Mouse (Mus musculus) limb, embryonic 12.5 days (tissue): ENCODE measurements around the gene Mr1. TPM values are rescaled to one million over a fixed set of nuclear protein-coding genes. Genes with fewer than 3 reads are reported as not detected.

ENCODE experiments used
- ATAC-seq: fragments of 200-750 bp; cut with Nextera tagmentation; 2 replicates; pipeline ENCODE4 v1.8.0; 2017; ENCODE audit warnings: low read depth, moderate TSS enrichment; ENCODE audit not compliant: insufficient number of reproducible peaks, insufficient read depth, low FRiP score, low TSS enrichment
- H3K27ac ChIP-seq: fragments of 300-500 bp; sonication (generic); 2 replicates; pipeline ENCODE4 v1.5.1; 2016; ENCODE audit warnings: mild to moderate bottlenecking, moderate library complexity
- H3K27me3 ChIP-seq: fragments of 300-500 bp; sonication (generic); 2 replicates; pipeline ENCODE4 v1.6.1; 2016; ENCODE audit warnings: mild to moderate bottlenecking, moderate library complexity
- H3K36me3 ChIP-seq: fragments of 300-500 bp; sonication (generic); 2 replicates; pipeline ENCODE4 v1.6.1; 2016; ENCODE audit warnings: mild to moderate bottlenecking, moderate library complexity
- H3K4me1 ChIP-seq: fragments of 300-500 bp; sonication (generic); replicated peaks from 2 replicates; pipeline ENCODE4 v1.6.1; 2016
- H3K4me2 ChIP-seq: fragments of 300-500 bp; sonication (generic); 2 replicates; pipeline ENCODE4 v1.6.1; 2016; ENCODE audit warnings: mild to moderate bottlenecking, moderate library complexity
- H3K4me3 ChIP-seq: fragments of 300-500 bp; sonication (generic); replicated peaks from 2 replicates; pipeline ENCODE4 v1.5.1; 2016; ENCODE audit warnings: mild to moderate bottlenecking
- H3K9ac ChIP-seq: fragments of 300-500 bp; sonication (generic); replicated peaks from 2 replicates; pipeline ENCODE4 v1.6.1; 2016; ENCODE audit warnings: mild to moderate bottlenecking, moderate library complexity
- H3K9me3 ChIP-seq: fragments of 300-500 bp; sonication (generic); 2 replicates; pipeline ENCODE4 v1.6.1; 2016; ENCODE audit warnings: mild to moderate bottlenecking, moderate library complexity
- WGBS: fragments of 180-500 bp; shearing (Covaris S2); methylation state at CpG from one replicate; pipeline ENCODE4 v1.1.7; 2016; 5-methylcytosine and 5-hydroxymethylcytosine counted together
- polyA plus RNA-seq: library from polyadenylated mRNA; unstranded; fragments of >200 nt; fragmentation: Nextera tagmentation; extraction: Ambion mirVana; gene quantifications from 2 replicates; pipeline ENCODE4 v1.2.1, GENCODE M21; 2016

The Mr1 gene
- polyA plus RNA-seq, 1 experiment from 2014 or later = 4.0 TPM

DNA sequence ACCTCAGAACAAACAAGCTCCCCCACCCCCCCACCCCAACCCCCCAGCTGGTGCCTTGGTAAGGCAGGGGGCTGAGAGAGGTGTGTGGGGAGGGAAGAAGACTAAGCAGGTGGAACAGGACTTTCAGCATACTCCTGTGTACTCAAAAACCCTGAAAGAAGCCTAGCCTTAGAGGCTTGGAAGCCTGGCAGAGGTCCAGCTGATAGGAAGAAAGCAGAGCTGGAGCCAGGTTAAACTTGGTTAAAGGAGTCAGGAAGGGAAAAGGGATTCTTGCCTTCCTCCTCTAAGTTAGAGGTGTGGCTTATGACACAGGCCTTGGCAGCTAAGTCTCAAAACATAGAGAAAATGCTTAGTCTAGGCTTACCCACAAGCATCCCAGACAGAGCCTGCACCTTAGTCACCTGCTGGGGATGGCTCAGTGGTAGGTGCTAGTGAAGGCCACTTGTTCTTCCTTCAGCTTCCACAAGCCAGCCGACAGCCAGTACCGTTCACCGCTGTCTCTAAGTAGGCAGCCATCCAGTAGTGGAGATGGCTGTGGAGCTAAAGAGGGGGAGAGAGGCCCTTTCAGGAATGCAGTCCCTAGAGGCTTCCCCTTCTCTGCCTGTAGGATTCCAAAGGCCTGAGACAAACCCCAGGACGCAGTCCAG is 53.3 kb downstream of the Mr1 start:
- Histone ChIP-seq H3K27me3 (no peaks in the 10 kb centered on the region), H3K9me3 (no peaks in the 10 kb centered on the region), H3K9ac (no peak overlapping the region), H3K27ac (peak overlapping the region; percentile 92), H3K4me2 (no peak overlapping the region; the same call in 1 of the 2 replicates), H3K4me3 (no peak overlapping the region), H3K4me1 (peaks cover 73% of the 10 kb centered on the region), H3K36me3 (no peaks in the 10 kb centered on the region)
- WGBS = 35% methylated on average over 4 of the region's 4 CpGs
- no peak for ATAC-seq

DNA sequence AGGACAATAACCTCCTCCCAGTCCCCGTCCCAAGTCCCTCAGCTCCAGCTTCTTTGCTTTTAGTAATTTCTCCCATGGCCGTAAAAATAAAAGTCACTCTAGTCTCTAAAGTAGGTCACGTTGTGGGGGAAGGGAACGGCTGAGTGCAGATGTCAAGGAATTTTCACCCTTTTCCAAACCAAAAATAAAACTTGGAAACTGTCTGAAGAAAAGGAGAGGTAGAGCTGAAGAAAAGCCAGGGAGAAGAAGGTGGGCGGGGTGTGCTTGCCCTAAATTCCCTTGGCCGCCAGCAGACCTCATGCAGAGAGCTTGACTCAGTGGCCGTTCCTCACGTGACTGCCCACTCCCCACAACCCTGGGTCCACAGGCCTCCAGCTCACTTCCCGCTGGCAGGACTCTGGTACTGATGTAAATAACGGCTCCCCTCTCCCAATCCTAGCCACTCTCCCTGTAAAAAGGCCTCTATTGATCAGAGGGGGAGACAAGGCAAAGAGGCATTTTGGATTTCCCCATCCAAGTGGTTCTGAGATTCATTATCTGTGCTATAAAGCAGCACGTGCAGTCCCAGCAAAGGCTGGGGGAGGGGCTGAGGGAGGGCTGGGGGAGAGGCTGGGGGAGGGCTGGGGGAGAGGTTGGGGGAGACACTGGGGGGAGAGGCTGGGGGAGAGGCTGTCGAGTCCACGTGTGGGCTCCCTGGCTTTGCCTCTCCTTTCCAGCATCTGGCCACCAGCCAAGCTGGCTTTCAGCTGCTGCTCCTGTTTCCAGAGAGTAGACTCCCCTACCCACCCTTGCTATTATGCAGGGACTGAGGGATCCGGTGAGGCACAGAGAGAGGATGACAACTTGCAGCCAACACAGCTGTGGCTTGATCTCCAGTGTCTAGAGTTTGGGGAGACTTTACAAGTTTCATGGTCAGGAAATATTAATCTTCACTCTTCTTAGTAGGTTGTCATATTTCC is 54.5 kb downstream of the Mr1 start:
- Histone ChIP-seq H3K36me3 (no peaks in the 10 kb centered on the region), H3K9ac (0 out of 2 replicates have a peak overlapping the region, but pooled peaks have one; percentile 42), H3K4me1 (peaks cover 75% of the 10 kb centered on the region), H3K27me3 (no peaks in the 10 kb centered on the region), H3K27ac (peak overlapping the region; percentile 92), H3K4me3 (no peak overlapping the region), H3K4me2 (peak overlapping the region; percentile 32), H3K9me3 (no peaks in the 10 kb centered on the region)
- peak; percentile 74 for ATAC-seq
- WGBS = 12% methylated on average over 12 of the region's 14 CpGs

DNA sequence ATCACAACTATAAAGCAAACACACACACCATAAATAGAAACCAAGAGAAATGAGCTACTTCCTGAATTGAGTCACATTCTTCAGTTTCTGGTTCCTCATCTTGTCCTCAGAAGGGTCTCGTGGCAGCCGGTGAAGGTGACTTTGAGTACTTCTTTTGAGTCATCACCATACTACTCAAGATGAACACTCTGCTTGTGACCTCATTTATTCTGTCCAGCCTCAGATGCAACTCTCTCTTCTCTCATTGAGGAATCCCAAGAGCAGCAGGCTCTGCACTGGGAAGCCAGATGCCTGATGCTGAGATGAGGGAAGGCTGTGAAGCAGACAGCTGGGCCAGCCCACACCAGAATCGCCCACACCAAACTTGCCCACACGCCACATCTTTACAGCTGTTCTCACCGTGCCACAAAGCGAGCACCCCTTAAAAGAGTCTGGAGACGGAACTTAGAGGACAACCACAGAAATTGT is 55.2 kb downstream of the Mr1 start:
- Histone ChIP-seq H3K9ac (no peak overlapping the region), H3K4me3 (no peak overlapping the region), H3K36me3 (no peaks in the 10 kb centered on the region), H3K9me3 (no peaks in the 10 kb centered on the region), H3K27me3 (no peaks in the 10 kb centered on the region), H3K4me2 (peak overlapping the region; percentile 32), H3K4me1 (peaks cover 75% of the 10 kb centered on the region), H3K27ac (peak overlapping the region; percentile 92)
- ATAC-seq = peak; percentile 2; the same call in 1 of the 2 replicates
- WGBS = 53% methylated on average over 7 of the region's 7 CpGs

DNA sequence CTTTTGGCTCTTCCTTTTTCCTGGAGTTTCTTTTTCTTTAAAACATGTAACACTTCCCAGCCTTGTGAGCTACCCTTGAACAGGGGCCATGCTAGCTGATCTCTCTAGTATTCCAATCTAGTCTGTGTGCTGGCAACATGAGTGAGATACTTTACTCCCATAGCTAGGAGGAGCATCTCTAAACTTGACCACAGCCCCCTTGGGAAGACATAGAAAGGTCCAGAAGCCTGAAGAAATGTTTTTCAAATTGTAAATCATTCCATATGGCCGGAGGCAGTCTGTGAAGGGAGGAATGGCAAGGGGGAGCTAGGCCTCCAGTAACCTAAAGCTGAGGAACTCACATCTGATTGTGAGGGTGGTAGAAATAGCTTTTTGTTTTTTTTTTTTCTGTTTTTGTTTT is 55.9 kb downstream of the Mr1 start:
- Histone ChIP-seq H3K4me2 (no peak overlapping the region), H3K4me3 (no peak overlapping the region), H3K27ac (no peak overlapping the region), H3K36me3 (no peaks in the 10 kb centered on the region), H3K9me3 (no peaks in the 10 kb centered on the region), H3K27me3 (no peaks in the 10 kb centered on the region), H3K9ac (no peak overlapping the region), H3K4me1 (peaks cover 78% of the 10 kb centered on the region)
- 53% methylated on average over 1 of the region's 1 CpGs for WGBS
- ATAC-seq = no peak

DNA sequence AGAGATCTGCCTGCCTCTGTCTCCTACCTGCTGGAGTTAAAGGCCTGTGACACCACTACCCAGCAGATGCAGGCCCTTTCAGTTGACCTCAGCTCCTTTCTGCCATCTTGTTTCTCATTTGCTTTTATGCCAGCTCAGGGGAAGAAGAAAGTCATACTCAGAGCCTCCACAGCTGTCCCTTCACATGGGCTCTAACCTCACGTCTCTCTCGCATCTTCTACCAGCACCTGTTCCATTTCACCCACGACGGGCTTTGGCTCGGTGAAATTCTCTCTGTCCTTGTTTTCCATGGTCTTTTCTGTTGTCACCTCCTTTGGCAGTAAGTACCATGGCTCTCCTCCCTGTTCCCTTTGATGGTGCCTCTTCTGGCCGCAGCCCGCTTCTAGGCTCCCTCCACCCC is 56.3 kb downstream of the Mr1 start:
- ATAC-seq = no peak
- no peaks in the 10 kb centered on the region for H3K27me3 ChIP-seq
- H3K9ac ChIP-seq = no peak overlapping the region
- peaks cover 79% of the 10 kb centered on the region for H3K4me1 ChIP-seq
- H3K27ac ChIP-seq = no peak overlapping the region
- H3K36me3 ChIP-seq = no peaks in the 10 kb centered on the region
- 89% methylated on average over 7 of the region's 7 CpGs for WGBS
- no peak overlapping the region for H3K4me2 ChIP-seq
- no peaks in the 10 kb centered on the region for H3K9me3 ChIP-seq
- H3K4me3 ChIP-seq = no peak overlapping the region

DNA sequence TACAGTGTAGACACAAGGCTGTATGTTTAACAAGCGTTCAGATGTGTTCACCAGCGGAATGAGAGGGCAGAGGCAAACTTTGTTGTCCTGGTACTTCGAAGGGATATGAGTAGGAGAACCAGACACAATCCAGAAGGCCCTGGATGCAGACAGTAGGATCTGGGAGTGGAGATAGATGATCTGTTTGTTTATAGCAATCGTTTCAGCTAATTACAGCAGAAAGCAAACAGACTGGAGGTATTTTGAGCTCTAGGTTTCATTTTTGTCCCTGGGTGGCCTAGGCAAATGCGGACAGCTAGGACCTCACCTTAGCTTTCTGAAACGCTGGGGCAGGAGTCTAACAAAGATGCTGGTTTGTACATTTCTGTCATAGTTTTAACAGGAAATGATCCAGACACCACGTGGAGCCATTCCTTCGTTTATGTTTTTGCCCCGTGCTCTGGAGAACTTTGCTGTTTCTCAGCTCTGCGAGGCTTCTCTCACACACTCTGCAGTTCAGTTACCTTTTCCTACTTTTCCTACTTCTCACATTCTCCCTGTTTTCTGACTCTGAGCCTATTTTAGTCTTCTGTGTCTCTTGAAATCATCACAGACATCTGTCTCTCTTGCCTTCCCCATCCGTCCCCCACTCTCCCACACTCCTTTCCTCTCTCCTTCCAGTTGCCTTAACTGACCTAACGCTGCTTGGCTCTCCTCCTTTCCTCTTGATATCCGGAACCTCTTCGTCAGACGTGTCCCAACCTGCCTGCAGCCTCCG is 57.6 kb downstream of the Mr1 start:
- ATAC-seq = no peak
- no peak overlapping the region for H3K4me3 ChIP-seq
- H3K4me2 ChIP-seq = no peak overlapping the region
- H3K27ac ChIP-seq = peak overlapping the region; percentile 53; the same call in 1 of the 2 replicates
- H3K9me3 ChIP-seq = no peaks in the 10 kb centered on the region
- WGBS = 32% methylated on average over 16 of the region's 16 CpGs
- peaks cover 85% of the 10 kb centered on the region for H3K4me1 ChIP-seq
- no peak overlapping the region for H3K9ac ChIP-seq
- no peaks in the 10 kb centered on the region for H3K36me3 ChIP-seq
- H3K27me3 ChIP-seq = no peaks in the 10 kb centered on the region

DNA sequence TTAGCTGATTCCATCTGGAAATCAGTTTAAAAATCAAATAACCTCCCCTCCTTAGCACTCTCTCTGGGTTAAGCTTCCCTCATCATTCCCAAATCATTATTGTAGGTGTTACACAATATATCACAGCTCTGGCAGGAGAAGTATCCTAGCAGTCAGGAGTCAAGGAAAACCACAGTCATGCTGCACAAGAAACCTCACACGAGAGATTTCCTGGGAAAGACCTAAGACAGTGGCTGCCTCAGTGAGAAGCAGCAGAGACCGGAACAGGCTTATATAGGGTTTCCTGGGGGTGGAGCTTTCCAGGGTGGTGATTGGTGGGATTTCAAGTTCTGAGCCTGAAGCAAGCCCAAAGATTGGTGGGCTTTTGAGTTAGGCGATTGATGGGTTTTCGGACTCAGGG is 58.6 kb downstream of the Mr1 start:
- WGBS = 87% methylated on average over 4 of the region's 4 CpGs
- H3K9me3 ChIP-seq = no peaks in the 10 kb centered on the region
- H3K9ac ChIP-seq = no peak overlapping the region

DNA sequence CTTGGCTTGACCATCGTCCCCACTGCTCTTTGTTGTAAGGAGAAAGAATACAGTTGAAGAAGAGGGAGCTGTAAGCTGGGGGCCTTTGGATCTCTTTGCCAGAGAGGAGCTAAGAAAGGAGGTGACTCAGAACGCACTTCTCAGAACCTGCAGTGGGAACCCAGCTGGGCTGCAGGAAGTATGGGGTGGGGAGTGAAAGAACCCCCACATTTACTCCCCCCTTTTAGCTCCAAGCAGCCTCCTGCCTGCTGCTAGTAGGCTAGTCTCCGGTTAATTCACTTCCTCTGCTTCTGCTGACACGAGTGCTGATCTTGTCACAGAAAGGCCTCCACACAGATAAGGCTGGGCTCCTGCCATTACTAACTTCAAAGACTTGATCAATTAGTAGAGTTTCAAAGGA is 59.7 kb downstream of the Mr1 start:
- no peak overlapping the region for H3K4me2 ChIP-seq
- no peaks in the 10 kb centered on the region for H3K9me3 ChIP-seq
- no peak overlapping the region for H3K9ac ChIP-seq
- no peak for ATAC-seq
- no peak overlapping the region for H3K4me3 ChIP-seq
- 5% methylated on average over 4 of the region's 4 CpGs for WGBS
- H3K36me3 ChIP-seq = no peaks in the 10 kb centered on the region
- no peaks in the 10 kb centered on the region for H3K27me3 ChIP-seq
- peak overlapping the region; percentile 68 for H3K27ac ChIP-seq
- H3K4me1 ChIP-seq = peaks cover 78% of the 10 kb centered on the region

More for the DNA sequence above, 58.6 kb downstream of the Mr1 start:
- Histone ChIP-seq H3K4me3 (no peak overlapping the region), H3K27ac (no peak overlapping the region), H3K4me2 (no peak overlapping the region), H3K27me3 (no peaks in the 10 kb centered on the region), H3K36me3 (no peaks in the 10 kb centered on the region), H3K4me1 (peaks cover 78% of the 10 kb centered on the region)
- no peak for ATAC-seq

DNA sequence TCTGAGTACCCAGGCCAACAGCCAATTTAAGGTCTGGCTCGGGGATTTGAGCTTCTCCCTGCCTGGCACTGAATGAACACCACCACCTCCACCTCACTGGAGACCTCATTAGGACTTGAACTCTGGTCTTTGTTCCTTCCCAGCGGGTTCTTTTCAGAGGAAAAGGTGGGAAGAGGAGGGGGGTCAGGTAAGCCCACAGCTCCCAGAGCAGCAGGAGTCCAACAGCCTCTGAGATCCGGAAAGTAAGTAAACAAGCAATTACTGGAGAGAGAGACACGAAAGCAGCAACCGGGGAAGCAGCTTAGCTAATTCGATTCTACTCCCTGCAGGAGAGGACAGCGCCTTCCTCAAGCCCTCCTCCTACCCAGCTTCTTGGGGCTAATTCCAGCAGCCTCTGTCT is 60.2 kb downstream of the Mr1 start:
- Histone ChIP-seq H3K36me3 (no peaks in the 10 kb centered on the region), H3K4me2 (no peak overlapping the region), H3K27ac (peak overlapping the region; percentile 68), H3K9ac (no peak overlapping the region), H3K27me3 (no peaks in the 10 kb centered on the region), H3K4me1 (peaks cover 78% of the 10 kb centered on the region), H3K4me3 (no peak overlapping the region), H3K9me3 (no peaks in the 10 kb centered on the region)
- 5% methylated on average over 7 of the region's 7 CpGs for WGBS
- no peak for ATAC-seq

DNA sequence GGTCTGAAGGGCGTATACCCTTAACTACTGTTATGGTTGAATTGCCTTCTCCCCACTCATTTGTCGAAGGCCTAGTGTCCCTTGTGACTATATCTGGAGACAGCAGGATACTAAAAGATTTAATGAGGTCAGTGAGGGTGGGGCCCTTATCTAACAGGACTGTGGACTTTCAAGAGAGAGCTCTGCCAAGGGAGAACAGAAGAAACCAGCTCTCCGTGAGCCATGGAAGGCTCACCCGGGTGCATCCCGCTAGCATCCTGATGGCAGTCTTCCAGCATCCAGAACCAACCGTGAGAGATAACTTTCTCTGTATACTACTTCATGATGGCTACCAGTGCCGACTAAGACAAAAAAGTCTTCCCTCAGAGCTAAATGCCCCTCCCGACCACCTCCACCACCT is 61.8 kb downstream of the Mr1 start:
- 54% methylated on average over 8 of the region's 8 CpGs for WGBS
- no peak overlapping the region; the same call in 1 of the 2 replicates for H3K27ac ChIP-seq
- H3K4me2 ChIP-seq = no peak overlapping the region
- H3K36me3 ChIP-seq = no peaks in the 10 kb centered on the region
- ATAC-seq = no peak
- H3K9me3 ChIP-seq = no peaks in the 10 kb centered on the region
- H3K27me3 ChIP-seq = no peaks in the 10 kb centered on the region
- H3K4me3 ChIP-seq = no peak overlapping the region
- H3K9ac ChIP-seq = no peak overlapping the region
- H3K4me1 ChIP-seq = peaks cover 76% of the 10 kb centered on the region
